Mouse (Mus musculus) neural tube, embryonic 14.5 days (tissue): Measurements from ENCODE around the gene Pigb. TPM values are rescaled to one million over a fixed set of nuclear protein-coding genes. Genes with fewer than 3 reads are reported as not detected.

ENCODE experiments used
- ATAC-seq: fragments of 200-750 bp; cut with Nextera tagmentation; 2 replicates; pipeline ENCODE4 v1.8.0; 2017; ENCODE audit warnings: low read depth, mild to moderate bottlenecking, moderate TSS enrichment, moderate library complexity
- H3K27ac ChIP-seq: fragments of 300-500 bp; sonication (generic); 2 replicates; pipeline ENCODE4 v1.5.1; 2014; ENCODE audit warnings: low read depth, mild to moderate bottlenecking, control low read depth, low read length, moderate library complexity, mixed read lengths
- H3K27me3 ChIP-seq: fragments of 300-500 bp; sonication (generic); 2 replicates; pipeline ENCODE4 v1.6.1; 2014; ENCODE audit warnings: low read length; ENCODE audit not compliant: control insufficient read depth, insufficient read depth
- H3K36me3 ChIP-seq: fragments of 300-500 bp; sonication (generic); 2 replicates; pipeline ENCODE4 v1.6.1; 2014; ENCODE audit warnings: low read length, mixed read lengths; ENCODE audit not compliant: control insufficient read depth, insufficient read depth
- H3K4me1 ChIP-seq: fragments of 300-500 bp; sonication (generic); 2 replicates; pipeline ENCODE4 v1.6.1; 2014; ENCODE audit warnings: low read length; ENCODE audit not compliant: control insufficient read depth, insufficient read depth
- H3K4me2 ChIP-seq: fragments of 300-500 bp; sonication (generic); 2 replicates; pipeline ENCODE4 v1.6.1; 2014; ENCODE audit warnings: mild to moderate bottlenecking, low read depth, low read length, control low read depth
- H3K4me3 ChIP-seq: fragments of 300-500 bp; sonication (generic); 2 replicates; pipeline ENCODE4 v1.5.1; 2014; ENCODE audit warnings: low read depth, low read length, control low read depth, mixed read lengths
- H3K9ac ChIP-seq: fragments of 300-500 bp; sonication (generic); replicated peaks from 2 replicates; pipeline ENCODE4 v1.6.1; 2014; ENCODE audit warnings: low read depth, mild to moderate bottlenecking, control low read depth, low read length, mixed read lengths
- H3K9me3 ChIP-seq: fragments of 300-500 bp; sonication (generic); 2 replicates; pipeline ENCODE4 v1.6.1; 2016; ENCODE audit warnings: low read length; ENCODE audit not compliant: control insufficient read depth
- WGBS: fragments of 180-500 bp; shearing (Covaris S2); extraction: QIAGEN DNeasy Blood & Tissue Kit; methylation state at CpG from one replicate; pipeline ENCODE4 v1.1.7; 2014; 5-methylcytosine and 5-hydroxymethylcytosine counted together
- polyA plus RNA-seq: library from polyadenylated mRNA; unstranded; fragments of >200 nt; fragmentation: Nextera tagmentation; extraction: Ambion mirVana; gene quantifications from 2 replicates; pipeline ENCODE4 v1.2.1, GENCODE M21; 2014

The Pigb gene
- polyA plus RNA-seq, 1 experiment from 2014 or later = 16.4 TPM

- H3K9me3 ChIP-seq = no peaks in the 10 kb centered on the region
- no peak overlapping the region for H3K4me3 ChIP-seq
- no peak for ATAC-seq
- no peaks in the 10 kb centered on the region for H3K36me3 ChIP-seq
- no peaks in the 10 kb centered on the region; the same call in 1 of the 2 replicates for H3K4me1 ChIP-seq
- H3K27ac ChIP-seq = no peak overlapping the region
- no peak overlapping the region for H3K4me2 ChIP-seq
- no peak overlapping the region for H3K9ac ChIP-seq
- 97% methylated on average over 5 of the region's 5 CpGs for WGBS
- no peaks in the 10 kb centered on the region for H3K27me3 ChIP-seq
Measured at GRCm38 (mm10) chr9:73073169-73073568, 33.0 kb upstream of the Pigb start.

- Histone ChIP-seq H3K4me3 (no peak overlapping the region), H3K9ac (no peak overlapping the region), H3K4me2 (no peak overlapping the region), H3K27me3 (no peaks in the 10 kb centered on the region), H3K9me3 (no peaks in the 10 kb centered on the region), H3K4me1 (no peaks in the 10 kb centered on the region; the same call in 1 of the 2 replicates), H3K27ac (no peak overlapping the region), H3K36me3 (no peaks in the 10 kb centered on the region)
- no peak for ATAC-seq
- 88% methylated on average over 8 of the region's 8 CpGs for WGBS
Measured at GRCm38 (mm10) chr9:73072426-73072825, 32.2 kb upstream of the Pigb start.

- no peaks in the 10 kb centered on the region; the same call in 1 of the 2 replicates for H3K4me1 ChIP-seq
- H3K36me3 ChIP-seq = no peaks in the 10 kb centered on the region
- H3K27ac ChIP-seq = no peak overlapping the region
- ATAC-seq = no peak
- H3K4me2 ChIP-seq = no peak overlapping the region
- H3K4me3 ChIP-seq = no peak overlapping the region
- WGBS = 80% methylated on average over 10 of the region's 10 CpGs
- no peaks in the 10 kb centered on the region for H3K9me3 ChIP-seq
- H3K27me3 ChIP-seq = no peaks in the 10 kb centered on the region
- H3K9ac ChIP-seq = no peak overlapping the region
Measured at GRCm38 (mm10) chr9:73070971-73071659, 30.9 kb upstream of the Pigb start.

GRCm38 (mm10) chr9:73068688-73069087 lies 28.5 kb upstream of the Pigb start:
- no peaks in the 10 kb centered on the region for H3K9me3 ChIP-seq
- H3K4me2 ChIP-seq = no peak overlapping the region
- H3K9ac ChIP-seq = no peak overlapping the region
- H3K4me1 ChIP-seq = no peaks in the 10 kb centered on the region; the same call in 1 of the 2 replicates
- 84% methylated on average over 6 of the region's 6 CpGs for WGBS
- H3K4me3 ChIP-seq = no peak overlapping the region
- H3K27ac ChIP-seq = no peak overlapping the region
- no peak for ATAC-seq
- no peaks in the 10 kb centered on the region for H3K36me3 ChIP-seq
- H3K27me3 ChIP-seq = no peaks in the 10 kb centered on the region

GRCm38 (mm10) chr9:73068230-73068679 lies 28.1 kb upstream of the Pigb start:
- 20% methylated on average over 6 of the region's 6 CpGs for WGBS
- ATAC-seq = peak; percentile 61; the same call in 1 of the 2 replicates
- no peaks in the 10 kb centered on the region; the same call in 1 of the 2 replicates for H3K4me1 ChIP-seq
- no peak overlapping the region for H3K4me2 ChIP-seq
- H3K9ac ChIP-seq = no peak overlapping the region
- H3K27ac ChIP-seq = no peak overlapping the region
- no peaks in the 10 kb centered on the region for H3K9me3 ChIP-seq
- H3K36me3 ChIP-seq = no peaks in the 10 kb centered on the region
- no peaks in the 10 kb centered on the region for H3K27me3 ChIP-seq
- no peak overlapping the region for H3K4me3 ChIP-seq

- 28% methylated on average over 10 of the region's 10 CpGs for WGBS
- no peak overlapping the region for H3K4me3 ChIP-seq
- no peak overlapping the region for H3K27ac ChIP-seq
- H3K9me3 ChIP-seq = no peaks in the 10 kb centered on the region
- H3K9ac ChIP-seq = no peak overlapping the region
- no peaks in the 10 kb centered on the region for H3K36me3 ChIP-seq
- no peaks in the 10 kb centered on the region for H3K27me3 ChIP-seq
- H3K4me1 ChIP-seq = no peaks in the 10 kb centered on the region; the same call in 1 of the 2 replicates
- ATAC-seq = 0 out of 2 replicates have a peak, but pooled peaks have one; percentile 34
- H3K4me2 ChIP-seq = 0 out of 2 replicates have a peak overlapping the region, but pooled peaks have one; percentile 11
Measured at GRCm38 (mm10) chr9:73067086-73067485, 26.9 kb upstream of the Pigb start.

- no peaks in the 10 kb centered on the region for H3K9me3 ChIP-seq
- WGBS = 24% methylated on average over 15 of the region's 15 CpGs
- no peaks in the 10 kb centered on the region; the same call in 1 of the 2 replicates for H3K4me1 ChIP-seq
- no peaks in the 10 kb centered on the region for H3K36me3 ChIP-seq
- peak overlapping the region; percentile 24; the same call in 1 of the 2 replicates for H3K4me2 ChIP-seq
- ATAC-seq = no peak
- no peaks in the 10 kb centered on the region for H3K27me3 ChIP-seq
- no peak overlapping the region for H3K27ac ChIP-seq
- no peak overlapping the region for H3K4me3 ChIP-seq
- H3K9ac ChIP-seq = no peak overlapping the region
Measured at GRCm38 (mm10) chr9:73063621-73064290, 23.6 kb upstream of the Pigb start.

- WGBS = 84% methylated on average over 4 of the region's 4 CpGs
- Histone ChIP-seq H3K27me3 (no peaks in the 10 kb centered on the region), H3K4me1 (no peaks in the 10 kb centered on the region), H3K4me2 (no peak overlapping the region), H3K9me3 (no peaks in the 10 kb centered on the region), H3K36me3 (no peaks in the 10 kb centered on the region), H3K4me3 (no peak overlapping the region), H3K9ac (no peak overlapping the region), H3K27ac (no peak overlapping the region)
- ATAC-seq = no peak
Measured at GRCm38 (mm10) chr9:73059224-73059623, 19.0 kb upstream of the Pigb start.

GRCm38 (mm10) chr9:73055441-73055911 lies 15.3 kb upstream of the Pigb start:
- no peaks in the 10 kb centered on the region for H3K4me1 ChIP-seq
- no peaks in the 10 kb centered on the region for H3K9me3 ChIP-seq
- H3K4me2 ChIP-seq = no peak overlapping the region
- no peak overlapping the region for H3K9ac ChIP-seq
- H3K4me3 ChIP-seq = no peak overlapping the region
- ATAC-seq = no peak
- 80% methylated on average over 10 of the region's 10 CpGs for WGBS
- no peaks in the 10 kb centered on the region for H3K36me3 ChIP-seq
- H3K27ac ChIP-seq = no peak overlapping the region
- no peaks in the 10 kb centered on the region for H3K27me3 ChIP-seq
